Mouse (Mus musculus) c-Kit-positive CD71-negative TER-119-negative erythroid progenitor cells, embryonic 14.5 days (primary cell): Measurements from ENCODE around the gene Myo15.
"Not testable (repeated sequence)": the region's sequence is repeated elsewhere in the genome, so short reads cannot be mapped to it uniquely, and the experiment has no call there.

ENCODE experiments used
- DNase-seq: peaks from one replicate; pipeline ENCODE4 v3.0.0-alpha.2; 2013; ENCODE audit warnings: low read depth

Myo15 gene

DNA sequence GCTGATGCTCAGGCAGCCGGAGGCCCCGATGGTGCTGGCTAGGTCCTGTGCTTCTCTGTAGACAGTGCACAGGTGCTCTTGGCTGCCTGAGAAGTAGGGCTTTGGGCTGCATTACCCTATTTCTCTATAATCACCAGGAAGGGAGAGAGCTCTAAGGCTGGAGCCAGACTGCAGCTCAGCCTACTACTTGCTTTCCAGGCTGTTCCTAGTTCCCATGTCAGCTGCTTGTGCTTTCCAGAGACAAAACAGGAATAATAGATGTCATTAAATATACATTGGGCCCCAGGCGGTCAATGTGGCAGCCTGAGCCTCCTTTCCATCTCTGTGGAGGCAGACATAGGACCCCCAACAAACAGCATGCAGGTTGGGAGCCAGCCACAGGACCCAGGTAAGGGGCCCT, at the start of gene Myo15:
Myo15 (plus strand) TSS at position 301 of the 400 bp plus-strand sequence.
- DNase-seq = no peak

DNA sequence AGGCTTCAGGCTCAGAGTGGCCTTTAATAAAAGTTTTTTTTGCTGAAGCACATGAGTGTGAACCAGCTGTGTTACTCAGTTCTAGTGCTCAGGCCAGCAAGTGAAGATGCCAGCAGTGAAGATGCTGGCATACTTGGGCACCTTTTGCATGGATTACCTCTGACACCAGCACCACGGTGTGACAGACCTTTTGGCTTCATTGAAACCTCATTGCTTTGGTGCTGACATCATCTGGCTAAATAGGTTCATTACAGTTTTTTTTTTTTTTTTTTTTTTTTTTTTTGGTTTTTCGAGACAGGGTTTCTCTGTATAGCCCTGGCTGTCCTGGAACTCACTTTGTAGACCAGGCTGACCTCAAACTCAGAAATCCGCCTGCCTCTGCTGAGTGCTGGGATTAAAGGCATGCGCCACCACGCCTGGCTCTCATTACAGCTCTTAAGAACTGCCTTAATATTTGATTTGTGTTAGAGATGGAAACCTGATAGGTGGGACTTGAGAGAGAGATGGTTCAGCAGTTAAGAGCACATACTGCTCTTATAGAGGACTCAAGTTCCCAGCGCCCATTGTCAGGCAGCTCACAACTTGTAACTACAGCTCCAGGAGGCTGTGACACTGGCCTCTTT, 47.0 kb upstream of the Myo15 start:
- DNase-seq = peak; percentile 12

DNA sequence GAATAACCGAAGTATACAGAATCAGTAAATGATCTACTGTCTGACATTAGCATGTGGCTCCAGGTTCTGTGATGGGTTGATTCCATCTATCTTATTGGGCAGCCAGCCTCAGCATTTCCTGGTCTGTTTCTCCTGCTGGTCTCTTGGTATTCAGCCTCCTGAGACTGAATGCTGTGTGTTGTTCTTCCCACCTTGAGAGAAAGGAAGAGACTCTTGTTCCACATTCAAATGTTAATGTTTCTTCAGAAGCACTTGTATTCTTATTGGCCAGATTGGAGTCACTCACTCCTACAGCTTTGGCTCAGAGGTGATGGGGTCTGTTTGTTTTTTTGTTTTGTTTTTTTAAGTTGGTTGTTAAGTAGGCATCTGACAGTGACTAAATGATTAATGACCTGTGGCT, 46.1 kb upstream of the Myo15 start:
- no peak for DNase-seq

DNA sequence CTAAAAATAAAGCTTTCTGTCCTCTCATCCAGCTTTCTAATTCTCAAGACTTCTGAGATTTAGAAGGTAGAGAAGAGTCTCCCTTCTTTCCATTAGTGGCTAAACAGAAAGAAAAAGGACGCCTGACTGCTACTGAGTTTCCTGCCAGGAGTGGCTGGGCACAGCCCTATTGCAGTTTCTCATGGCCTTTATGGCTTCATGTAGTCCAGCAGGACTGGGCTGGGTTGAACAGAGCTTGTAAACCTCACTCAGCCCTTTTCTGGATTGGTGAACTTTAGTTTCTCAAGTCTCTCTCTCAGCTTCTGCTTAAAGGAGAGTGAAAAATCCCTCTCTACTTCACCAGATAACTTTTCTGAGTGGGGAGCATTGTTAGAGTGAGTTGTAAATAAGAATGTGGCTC, 42.7 kb upstream of the Myo15 start:
- no peak for DNase-seq

DNA sequence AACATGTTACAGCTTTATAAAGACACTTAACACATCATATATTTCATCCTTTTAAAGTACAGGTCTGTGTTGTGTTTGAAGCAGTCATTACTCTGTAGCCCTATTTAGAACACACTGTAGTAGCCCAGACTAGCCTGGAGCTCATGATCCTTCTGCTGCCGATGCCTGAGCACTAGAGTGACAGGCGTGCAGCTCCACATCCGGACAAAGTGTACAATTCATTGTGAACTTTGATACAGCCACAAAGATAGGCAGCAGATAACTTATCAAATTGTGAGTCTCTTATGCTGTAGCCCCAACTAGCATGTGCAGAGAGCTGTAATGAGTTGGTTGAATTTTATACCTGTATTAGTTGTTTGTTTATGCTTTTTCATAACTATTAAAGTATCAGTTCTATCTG, 41.5 kb upstream of the Myo15 start:
- DNase-seq = no peak

DNA sequence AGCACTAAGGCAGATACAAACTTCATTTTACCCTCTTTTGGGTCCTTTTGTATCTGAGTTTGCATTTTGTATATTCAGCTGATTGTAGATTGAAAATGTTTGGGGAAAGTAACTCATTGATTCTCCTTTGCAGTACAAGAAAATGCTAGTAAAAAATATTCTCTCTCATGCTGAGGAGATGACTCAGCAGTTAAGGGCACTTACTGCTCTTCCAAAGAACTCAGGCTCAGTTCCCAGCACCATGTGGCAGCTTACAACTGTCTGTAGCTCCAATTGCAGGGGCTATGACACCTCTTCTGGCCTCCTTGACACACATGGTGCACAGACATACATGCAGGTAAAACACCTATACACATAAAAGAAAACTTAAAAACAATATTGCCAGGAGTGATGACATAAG, 35.6 kb upstream of the Myo15 start:
- DNase-seq = no peak

DNA sequence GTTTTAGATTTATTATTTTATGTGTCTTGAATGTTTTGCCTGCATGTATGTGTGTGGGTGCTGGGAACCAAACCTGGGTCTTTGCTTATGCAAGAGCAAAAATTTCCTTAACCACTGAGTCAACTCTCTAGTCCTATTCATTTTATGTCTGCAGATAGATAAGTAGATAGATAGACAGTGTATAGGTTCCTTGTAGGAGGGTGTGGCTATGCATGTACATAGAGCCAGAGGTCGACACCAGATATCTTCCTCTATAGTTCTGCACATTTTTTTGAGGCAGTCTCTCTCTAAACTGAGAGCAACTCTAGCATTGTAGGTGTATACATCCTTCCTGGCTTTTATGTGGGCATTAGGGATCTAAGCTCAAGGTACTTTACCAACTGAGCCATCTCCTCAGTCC, 34.0 kb upstream of the Myo15 start:
- DNase-seq = no peak

DNA sequence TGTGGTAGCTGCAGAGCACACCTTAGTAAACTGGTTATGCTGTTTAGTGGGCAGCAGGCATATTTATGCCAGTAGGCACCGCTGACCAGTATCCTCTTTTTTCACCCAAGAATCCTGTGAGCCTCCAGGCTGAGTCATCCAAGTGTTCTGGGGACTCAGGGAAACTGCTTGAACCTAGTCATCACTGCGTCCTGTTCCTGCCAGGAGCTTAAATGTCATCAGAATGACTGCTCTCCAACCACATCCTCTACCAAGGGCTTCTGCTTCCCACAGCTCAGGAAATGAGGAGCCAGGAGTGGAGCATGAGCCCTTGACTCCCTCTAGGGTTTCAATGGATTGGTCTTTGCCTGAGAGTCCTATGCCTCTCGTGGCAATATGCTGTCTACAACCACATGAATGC, 32.5 kb upstream of the Myo15 start:
- DNase-seq = no peak

DNA sequence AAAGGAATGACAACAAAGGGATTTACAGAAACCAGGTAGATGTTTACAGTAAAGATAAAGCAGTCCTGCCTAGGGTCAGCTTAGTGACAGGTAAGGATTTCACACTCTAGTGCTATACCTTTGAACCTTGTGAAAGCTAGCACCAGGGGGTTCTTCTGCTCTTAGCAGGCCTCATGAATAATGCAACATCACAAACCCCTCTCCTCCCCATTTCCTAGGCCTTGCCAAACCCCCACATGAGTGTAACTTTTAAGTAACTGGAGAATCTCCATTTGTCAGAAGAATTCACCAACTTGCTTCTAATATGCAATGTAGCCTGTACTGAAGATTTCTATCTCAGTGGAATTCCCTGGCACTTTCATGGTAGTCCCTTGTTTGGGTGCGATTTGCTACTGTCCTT, 29.5 kb upstream of the Myo15 start:
- DNase-seq = not testable (repeated sequence)

DNA sequence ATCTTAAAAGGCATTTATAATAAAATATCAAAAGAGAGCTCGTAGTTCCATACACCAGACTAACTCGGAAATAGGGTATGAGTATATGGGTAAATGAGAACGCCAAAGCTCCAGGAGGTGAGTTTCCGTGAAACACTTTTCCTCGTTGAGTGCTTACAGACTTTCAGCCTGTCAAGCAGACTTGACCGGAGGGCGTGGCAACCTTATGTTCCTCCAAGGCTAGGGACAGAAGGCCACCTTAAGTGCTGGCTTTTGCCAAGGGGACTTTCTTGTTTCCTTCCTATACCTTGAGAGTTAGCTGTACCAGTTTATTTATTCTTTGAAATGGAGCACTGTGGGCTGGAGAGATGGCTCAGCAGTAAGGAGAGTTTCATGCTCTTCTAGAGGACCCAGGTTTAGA, 29.0 kb upstream of the Myo15 start:
- DNase-seq = no peak

DNA sequence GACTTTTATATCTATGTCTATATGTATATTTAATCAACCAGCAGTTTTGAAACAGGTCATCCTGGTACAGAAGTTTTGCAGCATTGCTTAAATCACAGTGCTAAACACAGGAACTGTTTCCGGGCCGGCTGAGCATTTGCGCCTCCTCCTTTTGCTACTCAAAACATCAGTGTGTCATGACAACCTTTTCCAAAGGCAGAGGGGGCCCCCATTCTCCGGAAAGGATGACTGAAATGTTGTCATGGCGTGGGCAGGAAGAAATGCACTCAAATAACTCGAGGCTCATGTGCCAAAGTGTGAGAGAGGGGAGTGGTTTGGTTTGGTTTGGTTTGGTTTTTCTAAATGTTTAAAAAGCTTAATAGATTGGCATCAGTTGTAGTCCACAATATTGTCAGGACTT, 26.2 kb upstream of the Myo15 start:
- DNase-seq = no peak

DNA sequence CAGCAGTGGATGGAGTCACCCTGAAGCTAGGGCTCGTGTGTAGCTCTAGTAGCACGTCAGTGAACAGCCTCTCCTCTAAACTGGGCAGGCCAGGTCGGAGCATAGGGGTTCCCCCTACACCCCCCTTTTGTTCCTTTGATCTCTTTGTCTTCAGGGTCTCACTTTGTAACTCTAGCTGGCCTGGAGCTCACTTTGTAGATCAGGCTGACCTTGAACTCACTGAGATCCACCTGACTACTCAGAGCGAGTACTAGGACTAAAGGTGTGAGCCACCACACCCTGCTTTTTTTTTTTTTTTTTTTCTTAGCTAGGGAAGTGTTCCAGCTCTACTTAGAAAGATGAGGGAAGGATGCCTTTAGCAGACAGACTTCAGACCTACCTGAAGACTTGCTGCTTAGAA, 25.1 kb upstream of the Myo15 start:
- DNase-seq = no peak

DNA sequence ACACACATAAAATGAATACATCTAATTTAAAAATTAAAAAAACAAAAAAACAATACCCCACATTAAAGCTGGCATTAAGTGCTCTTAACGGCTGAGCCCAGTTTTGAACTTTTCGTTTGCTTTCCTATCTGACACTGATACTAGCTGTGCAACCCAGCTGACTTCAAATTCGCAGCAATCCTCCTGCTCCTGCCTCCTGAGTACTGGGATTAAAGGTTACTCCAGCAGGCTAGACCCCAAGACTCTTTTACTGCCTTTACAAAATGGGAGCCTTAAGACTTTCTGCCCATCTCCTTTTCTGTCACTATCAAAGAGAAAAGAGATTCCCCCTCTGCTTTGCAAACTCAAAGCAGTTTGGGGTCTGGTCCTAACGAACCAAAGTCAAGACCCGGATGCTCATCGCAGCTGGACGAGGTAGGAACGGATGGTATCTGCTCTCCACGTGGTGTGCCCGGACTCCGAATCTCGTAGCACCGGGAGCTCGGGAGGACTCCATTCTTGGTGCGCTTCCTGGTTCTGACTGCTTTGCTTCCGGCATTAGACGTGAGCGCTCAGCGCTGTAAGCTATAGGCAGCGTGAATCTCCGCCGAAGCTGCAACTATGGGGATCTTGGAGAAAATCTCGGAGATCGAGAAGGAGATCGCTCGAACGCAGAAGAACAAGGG, 14.9 kb upstream of the Myo15 start, which contains the start of gene Drg2:
Drg2 (plus strand) TSS at position 512 of the 665 bp plus-strand sequence.
- peak; percentile 84 for DNase-seq

DNA sequence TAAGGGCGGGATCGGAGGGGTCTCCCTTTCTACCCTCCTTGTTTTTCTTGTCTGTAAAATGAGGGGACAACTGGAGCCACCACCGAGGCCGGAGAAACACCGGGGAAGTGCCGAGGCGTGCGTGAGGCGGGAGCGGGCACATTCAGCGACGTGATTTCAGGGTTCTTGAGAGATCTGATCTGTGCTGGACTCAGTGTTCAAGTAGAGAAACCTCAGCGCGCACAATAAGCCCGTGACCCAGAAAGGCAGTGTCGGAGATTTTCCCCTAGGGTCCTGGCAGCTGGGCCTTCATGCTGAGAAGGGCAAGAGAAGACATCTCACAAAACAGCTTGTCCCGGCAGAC, 14.4 kb upstream of the Myo15 start:
- no peak for DNase-seq

DNA sequence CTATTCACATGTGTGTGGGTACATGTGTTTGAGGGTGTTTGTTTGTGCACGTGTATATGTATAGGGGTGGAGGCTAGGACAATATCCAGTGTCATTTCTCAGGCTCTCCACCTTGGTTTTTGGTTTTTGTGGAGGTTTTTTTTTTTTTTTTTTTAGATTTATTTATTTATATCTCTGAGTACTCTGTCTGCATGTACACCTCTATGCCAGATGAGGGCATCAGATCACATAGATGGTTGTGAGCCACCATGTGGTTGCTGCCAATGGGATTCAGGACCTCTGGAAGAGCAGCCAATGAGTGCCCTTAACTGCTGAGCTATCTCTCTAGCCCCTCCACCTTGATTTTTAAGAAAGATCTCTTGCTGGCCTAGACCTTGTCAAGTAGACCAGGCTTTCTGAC, 11.2 kb upstream of the Myo15 start:
- DNase-seq = no peak

DNA sequence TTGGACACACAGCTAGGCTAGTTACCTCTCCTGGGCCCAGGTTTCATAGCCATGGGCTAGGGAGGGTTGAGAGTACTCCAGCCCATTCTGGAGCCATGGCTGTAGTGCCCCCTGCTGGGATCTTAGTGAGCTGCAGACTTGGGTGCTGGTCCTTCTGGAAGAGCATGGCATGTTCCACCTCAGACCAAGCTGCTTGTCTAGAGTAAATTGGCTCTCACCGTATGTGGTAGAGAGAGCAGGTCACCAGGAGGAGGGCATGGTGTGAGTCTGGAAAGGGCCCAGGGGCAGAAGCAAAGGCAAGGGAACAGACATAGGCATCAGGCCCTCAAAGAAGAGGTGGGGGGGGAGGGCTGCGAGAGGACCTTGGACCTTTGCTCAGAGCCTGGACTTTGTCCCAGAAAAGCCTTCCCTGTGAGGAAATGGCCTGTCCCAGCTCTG, 3.2 kb upstream of the Myo15 start:
- DNase-seq = peak; percentile 23

DNA sequence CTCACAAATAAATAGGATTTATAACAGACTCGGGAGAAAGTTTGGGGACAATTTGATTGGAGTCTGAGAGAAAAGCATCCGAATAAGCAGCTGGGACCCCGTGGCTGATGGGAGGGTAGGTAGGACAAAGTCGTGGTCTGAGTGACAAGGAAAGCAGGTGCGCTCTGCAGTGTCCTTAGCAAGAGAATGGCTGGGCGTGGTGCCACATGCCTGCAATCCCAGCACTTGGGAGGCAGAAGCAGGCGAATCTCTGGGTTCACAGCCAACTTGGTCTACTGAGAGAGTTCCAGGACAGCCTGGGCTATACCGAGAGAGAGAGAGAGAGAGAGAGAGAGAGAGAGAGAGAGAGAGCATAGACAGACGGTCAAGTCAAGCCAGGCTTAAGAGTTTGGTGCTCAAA, 1.6 kb downstream of the Myo15 start:
- no peak for DNase-seq

DNA sequence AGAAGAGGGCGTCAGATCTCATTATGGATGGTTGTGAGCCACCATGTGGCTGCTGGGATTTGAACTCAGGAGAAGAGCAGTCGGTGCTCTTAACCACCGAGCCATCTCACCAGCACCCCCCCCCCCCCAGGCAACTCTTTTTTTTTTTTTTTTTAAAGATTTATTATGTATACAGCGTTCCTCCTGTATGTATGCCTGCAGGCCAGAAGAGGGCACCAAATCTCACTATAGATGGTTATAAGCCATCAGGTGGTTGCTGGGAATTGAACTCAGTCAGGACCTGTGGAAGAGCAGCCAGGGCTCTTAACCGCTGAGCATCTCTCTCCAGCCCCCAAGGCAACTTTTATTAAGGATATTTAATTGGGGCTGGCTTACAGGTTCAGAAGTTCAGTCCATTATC, 5.4 kb downstream of the Myo15 start:
- no peak for DNase-seq

DNA sequence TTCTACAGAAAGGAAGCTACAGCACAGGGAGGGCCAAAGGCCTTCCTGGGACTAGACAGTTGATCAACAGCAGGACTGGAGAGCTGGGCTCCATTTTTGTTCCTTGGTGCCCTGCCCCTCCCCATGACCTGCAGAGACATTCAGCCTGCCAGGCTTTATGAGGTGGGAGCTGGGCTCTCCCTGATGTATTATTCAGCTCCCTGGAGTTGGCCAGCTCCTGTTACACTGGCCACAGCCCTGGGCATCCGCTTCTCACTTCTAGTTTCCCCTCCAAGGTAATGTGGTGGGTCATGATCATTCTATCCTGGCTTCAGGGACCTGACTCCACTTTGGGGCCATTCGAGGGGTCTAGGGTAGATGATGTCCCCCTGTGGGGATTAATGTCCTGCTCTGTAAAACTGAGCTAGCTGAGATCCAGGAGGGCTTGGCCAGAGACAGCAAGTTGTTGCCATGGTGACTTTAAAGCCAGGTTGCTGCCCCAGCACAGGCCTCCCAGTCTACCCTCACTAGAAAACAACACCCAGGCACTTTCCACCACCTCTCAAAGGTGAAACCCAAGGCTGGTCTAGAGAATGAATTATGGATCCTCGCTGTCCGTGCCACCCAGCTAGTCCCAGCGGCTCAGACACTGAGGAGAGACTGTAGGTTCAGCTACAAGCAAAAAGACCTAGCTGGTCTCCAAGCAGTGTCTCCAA, 6.7 kb downstream of the Myo15 start:
- DNase-seq = no peak

DNA sequence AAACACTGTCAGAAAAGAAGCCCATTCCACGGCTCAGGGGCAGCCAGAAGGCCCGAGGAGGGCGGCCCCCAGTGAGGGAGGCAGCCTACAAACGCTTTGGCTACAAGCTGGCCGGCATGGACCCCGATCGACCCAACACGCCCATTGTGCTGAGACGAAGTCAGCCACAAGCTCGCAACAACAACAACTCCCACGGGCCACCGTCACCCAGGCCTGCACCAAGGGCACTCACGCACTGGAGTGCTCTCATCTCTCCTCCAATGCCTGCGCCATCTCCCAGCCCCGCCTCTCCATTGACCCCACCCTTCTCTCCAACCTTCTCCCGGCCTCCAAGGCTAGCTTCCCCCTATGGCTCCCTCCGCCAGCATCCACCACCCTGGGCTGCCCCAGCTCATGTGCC, 9.0 kb downstream of the Myo15 start:
- no peak for DNase-seq

DNA sequence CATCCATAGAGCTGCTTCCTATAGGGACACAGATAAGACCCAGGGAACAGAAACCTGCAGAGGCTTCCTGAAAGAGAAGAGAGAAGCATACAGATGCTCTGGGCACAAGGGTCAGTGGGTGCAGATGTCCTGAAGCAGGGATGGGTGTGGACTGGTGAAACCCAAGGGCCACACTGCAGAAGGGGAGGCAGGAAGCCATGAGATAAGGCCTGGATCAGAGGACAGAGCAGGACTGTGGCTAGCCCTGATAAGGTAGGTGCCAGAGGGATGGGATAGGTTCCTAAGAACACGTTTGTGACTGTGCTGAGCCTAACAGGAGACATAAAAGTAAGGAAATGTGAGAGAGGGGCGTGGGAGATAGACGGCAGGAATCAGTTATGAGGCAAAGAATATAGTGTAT, 17.1 kb downstream of the Myo15 start:
- no peak for DNase-seq

DNA sequence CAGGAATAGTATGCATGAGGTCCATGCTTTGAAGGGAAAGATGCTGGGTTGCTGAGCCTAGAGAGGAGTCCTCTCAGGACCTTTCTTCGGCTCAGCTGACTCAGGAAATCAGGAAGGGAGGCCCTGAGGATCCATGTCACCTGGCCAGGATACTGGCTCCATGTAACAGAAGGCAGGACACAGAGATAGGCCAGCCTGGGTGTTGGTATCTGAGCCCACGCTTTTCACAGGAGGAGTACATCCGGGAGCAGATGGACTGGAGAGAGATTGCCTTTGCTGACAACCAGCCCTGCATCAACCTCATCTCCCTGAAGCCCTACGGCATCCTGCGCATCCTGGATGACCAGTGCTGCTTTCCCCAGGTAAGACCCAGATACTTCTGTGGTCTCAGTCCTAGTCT, 23.6 kb downstream of the Myo15 start:
- no peak for DNase-seq

DNA sequence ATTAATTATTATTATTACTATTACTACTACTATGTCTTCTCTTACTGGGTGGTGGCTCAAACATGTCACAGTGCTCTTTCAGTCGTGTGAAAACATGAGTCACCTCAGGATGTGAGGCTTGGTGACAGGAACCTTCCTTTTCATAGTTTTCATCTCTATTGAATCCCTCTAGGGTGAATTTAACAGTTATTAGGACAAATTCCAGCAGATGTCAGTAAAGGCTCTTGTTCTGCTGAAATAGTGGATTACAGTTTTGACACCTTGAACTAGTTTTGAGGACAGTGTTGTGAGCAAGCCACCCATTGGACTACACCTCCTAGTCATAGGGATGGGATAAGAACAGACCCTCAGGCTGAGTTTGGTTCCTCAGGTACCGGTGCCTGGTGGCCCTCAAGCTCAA, 26.6 kb downstream of the Myo15 start:
- DNase-seq = no peak

DNA sequence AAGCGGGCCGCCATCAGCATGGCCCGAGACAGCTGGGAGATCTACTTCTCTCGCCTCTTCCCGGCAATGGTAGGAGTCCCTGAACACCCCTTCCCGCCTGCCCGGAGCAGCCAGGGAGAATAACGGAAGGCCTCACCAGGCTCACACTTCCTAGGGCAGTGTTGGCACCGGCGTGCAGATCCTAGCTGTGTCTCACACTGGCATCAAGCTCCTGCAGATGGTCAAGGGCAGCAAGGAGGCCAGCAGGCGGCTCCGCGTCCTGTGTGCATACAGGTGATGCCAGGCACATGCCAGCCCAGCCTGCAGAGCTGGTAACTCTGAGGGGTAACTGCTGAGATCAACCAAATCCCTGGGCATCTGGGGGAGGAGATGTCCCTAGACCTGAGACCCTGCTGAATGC, 38.1 kb downstream of the Myo15 start:
- no peak for DNase-seq
